Mouse (Mus musculus) erythroblast, embryonic 14.5 days (primary cell): Measurements from ENCODE around the gene Tmem102.

Experiments used
- GATA1 ChIP-seq: IDR thresholded peaks from 2 replicates; pipeline ENCODE4 v1.6.1; 2012; ENCODE audit warnings: low read length, inconsistent platforms, mixed read lengths
- TAL1 ChIP-seq: IDR thresholded peaks from 3 replicates; pipeline ENCODE4 v1.6.1; 2012; ENCODE audit warnings: low read length, inconsistent platforms, mixed read lengths

- no peak for TF ChIP-seq TAL1
- no peak for TF ChIP-seq GATA1
These were observed 30.0 kb upstream of the Tmem102 start for GRCm38 (mm10) chr11:69835326-69835965.
